Mouse (Mus musculus) CD8-positive naive resting alpha-beta T cell, adult 2 months (primary cell): ENCODE results near the gene Eps8.

Experiments
- DNase-seq, 2 experiments: peaks; one replicate each; pipeline ENCODE4 v3.0.0; 2022; ENCODE audit warnings: low read depth in 2 of 2, low spot score in 2 of 2

Gene Eps8

DNA sequence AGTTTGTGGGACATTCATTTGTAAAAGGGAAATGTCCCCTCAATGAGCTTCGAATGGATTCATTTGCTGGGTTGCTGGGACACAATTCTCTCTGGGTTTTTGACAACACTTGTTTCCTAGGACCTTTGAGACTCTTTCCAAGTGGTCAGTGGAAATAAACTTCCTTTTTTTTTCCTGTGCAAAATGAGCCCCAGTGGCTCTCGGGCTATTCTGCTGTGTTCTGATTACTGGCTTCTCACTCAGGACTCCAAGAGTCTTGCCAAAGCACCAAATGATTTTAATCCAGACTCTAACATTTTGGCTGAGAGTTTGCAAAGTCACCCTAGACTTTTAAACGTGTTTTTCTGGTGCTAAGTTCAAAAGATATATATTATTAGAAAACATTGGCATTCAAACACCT, 10.3 kb upstream of the Eps8 start:
- DNase-seq, result no peak

DNA sequence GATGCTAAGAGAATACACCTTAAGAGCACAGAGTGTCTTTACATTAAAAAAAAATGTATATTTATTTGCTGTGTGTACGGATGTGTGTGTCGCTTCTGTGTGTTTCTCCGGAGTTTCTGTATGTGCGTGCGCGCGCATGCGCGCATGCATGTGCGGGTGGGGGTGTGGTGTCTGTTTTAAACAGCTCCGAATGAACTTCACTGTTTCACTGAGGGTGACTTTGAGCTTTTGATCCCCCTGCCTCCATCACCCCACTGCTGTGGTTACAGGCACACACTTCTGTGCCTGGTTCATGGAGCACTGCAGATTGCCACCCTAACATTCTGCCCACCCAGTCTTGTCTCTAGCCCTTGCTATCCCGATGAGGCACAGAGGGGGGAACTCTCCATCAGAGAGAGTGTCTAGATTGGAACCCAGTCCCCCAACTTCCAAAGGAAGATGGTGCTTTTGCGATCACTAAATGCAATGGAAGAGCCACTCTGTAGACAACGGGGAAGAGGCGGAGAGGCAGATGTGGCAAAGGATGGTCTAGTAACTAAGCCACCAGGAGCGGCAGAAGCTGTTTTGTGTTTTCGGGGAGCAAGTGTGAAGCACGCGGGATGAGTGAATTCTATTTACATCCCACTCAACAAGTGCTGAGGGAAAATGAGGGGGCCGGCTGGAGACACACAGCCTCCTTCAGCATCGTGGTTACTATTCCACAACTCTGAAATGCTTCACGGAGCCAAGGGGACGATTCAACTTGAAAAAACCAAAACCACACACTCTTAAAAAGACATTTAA, 7.1 kb upstream of the Eps8 start:
- no peak for DNase-seq

DNA sequence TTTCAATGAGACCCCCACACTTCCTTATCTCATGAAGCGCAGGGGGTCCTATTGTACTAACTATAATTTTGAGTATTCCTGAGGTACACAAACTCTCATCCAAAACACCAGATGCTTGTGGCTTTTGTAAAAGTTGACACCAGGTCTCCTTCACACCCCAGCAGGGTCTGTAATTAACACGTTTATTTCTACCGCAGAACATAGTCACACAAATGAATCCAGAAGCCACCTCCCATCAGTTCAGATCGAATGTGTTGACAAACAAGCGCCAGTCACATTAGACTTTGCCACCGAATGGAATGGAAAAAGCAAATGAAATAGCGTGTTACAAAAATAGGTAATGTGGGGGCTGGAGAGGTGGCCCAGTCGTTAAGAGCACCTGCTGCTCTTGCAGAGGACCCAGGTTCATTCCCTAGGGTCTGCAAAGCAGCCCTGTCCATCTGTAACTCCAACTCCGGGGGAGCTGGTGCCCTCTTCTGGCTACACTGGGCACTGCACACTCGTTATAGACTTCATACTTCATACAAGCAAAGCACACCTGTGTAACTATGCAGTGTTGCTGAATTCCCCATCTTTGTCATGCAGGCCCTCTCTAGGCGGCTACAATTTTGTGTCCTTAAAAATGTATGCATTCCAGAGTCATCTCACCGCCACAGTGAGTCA, 3.9 kb upstream of the Eps8 start:
- DNase-seq, result no peak

DNA sequence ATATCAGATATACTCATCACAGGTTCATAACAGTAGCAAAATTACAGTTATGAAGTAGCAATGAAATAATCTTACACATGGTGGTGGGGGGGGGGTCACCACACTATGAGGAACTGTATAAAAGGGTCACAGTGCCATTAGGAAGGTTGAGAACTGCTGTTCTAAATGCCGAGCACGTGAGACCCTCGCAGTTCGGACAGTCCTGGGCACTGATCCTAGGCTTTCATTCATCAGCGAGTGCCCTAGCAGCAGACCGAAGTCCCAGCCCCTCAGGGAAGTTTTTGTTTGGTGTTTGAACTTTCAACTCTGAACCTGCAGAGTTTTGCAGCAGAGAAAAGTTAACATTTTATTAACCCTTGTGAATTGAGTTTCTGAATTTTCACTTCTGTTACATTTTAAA, 2.5 kb upstream of the Eps8 start:
- DNase-seq, result no peak

DNA sequence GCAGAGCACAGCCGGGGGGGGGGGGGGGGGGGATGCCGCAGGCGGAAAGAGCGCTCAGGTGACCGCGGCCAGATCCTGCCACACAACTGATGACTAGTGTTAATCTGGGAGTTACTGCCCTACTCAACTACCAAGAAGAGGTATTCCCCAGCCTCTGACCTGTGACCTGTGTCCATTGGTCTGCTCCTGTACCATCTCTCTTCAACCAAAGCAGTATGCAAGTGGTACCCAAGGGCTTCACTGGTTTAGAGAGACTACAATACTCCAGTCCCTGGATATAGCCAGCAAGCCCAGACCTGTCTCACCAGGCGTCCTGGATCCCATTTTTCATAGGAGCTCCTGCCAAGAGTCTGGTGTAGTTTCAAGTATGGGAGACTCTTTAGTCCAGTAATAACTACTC, 5.1 kb downstream of the Eps8 start:
- no peak for DNase-seq

DNA sequence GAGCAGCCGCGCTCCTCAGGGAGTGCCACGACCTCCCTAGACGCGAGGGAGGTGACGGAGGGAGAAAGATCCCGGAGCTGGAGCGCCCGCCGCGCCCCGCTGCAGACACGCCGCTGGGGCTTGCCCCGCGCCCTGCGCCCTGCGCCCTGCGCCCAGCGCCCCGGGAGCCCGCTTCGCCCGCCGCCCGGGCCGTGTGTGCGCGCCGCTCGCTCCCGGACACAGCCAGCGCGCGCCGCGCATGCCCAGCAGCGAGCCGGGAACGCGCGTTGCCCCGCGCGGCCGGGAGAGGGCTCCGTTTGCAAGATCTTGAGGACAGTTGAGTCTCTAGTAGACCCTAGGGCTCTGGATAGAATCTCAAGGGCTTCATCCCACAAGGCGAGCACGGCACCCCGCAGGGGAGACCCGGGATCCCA, 5.6 kb downstream of the Eps8 start:
- DNase-seq, result no peak

DNA sequence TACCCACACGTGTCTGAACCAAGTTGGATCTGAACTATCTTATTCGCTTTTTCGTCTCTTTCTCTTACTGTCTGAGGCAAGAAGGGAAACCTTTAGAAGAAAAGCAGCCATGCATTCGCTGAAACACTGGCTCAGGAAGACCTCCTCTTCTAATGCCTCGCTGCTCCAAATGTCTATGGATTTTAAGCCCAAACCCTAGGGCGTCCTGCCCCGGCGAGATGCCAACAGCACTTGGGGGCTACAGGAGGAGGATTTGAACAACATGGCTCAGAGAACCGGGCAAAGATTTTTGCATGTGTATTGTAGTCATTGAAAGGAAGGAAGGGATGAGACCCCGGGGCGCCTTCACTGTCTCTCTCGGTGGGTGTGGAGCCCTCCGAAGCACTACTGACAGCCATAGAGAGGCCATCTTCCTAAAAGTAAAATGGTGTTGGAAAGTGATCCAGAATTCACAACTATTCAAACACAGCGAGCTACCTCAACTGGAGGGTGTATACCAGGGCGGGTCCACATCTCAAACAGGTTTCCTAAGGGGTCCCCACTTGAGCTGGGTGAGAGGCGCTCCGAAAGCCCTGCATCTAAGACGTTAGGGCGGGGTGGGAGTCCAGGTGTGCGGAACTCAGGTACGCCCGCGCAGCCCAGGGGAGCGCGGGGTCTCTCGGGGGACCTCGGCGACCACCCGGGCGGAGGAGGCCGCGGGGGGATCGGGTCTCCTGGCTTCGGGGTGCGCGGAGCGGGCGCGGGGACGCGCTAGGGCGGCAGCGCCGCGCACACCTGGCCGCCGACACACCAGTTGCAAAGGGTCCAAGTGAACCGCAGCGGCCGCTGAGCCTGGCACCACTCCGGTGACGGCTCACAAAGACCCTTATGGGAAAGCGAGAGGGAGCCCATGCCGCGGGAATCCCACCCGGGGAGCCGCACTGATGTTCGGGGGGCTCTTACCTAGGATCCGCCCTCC, 6.3 kb downstream of the Eps8 start:
- no peak for DNase-seq

DNA sequence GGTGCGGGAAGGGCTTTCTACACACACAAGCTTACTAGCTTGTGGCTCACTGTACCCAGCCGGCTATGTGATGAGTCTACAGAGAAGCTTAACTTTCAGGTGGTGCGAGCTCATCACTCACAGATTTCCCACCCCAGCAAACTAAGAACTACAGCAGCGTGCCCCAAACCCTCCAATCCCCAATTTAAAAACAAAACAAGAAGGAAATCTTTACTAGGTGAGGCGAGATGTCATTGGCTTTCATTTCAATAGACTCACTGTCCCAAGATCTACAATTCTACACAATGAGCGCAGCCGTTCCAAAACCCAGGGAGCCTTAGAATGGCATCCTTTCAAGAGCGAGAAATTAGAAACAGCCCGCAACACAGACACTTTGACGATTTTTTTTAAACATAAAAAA, 7.0 kb downstream of the Eps8 start:
- no peak for DNase-seq

DNA sequence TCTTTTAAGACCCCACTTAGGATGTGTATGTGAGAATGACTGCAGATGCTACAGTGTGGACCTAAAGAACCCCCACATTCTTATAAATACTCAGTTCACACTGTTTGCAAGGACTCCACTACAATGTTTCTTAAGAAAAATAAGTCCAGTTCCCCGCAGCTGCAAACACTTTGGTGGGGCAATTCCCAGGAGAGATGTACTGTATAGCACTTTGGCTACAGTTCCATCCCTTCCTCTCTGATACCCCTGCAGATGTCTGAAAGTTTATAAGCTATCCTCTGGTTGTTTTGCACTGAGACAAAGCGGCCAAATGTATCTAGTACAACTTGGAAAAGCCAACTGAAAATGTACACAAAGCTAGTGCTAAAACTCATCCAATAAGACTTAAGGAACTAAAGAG, 8.0 kb downstream of the Eps8 start:
- DNase-seq, result no peak

DNA sequence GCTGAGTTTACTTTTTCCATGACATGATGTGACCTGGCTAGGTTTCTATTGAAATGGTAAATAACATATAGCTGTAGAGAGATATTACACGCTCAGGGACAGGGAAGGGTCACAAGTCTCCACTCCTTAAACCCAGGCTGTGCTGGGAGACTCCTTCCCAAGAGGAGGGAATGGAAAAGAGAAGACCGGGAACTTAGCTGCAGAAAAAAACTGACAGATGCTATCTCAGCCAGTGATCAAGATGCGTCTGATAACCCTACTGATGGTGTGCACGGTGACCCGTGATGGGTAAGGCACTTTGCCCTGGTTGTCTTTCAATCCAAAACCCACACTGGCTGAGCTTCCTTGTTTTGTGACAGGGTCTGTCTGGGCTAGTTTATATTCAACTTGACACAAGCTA, 9.8 kb downstream of the Eps8 start:
- DNase-seq, result no peak

DNA sequence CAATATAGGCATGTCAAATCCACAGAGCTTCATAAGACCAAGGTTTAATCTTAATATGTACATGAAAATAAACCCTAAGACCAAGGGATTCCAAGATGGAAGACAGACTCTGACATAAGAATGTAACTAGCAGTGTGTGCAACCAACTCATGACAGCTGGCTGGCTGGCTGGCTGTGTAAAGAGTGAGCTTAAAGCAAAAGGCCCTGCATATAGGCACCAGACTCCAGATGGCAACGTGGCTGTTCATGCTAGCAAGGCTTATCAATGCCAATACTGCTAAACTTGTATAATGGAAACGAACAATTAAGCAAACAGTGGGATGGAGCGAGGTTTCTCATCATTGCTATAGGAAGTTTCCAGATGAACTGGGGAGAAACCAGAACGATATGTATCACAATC, 10.9 kb downstream of the Eps8 start:
- no peak for DNase-seq

DNA sequence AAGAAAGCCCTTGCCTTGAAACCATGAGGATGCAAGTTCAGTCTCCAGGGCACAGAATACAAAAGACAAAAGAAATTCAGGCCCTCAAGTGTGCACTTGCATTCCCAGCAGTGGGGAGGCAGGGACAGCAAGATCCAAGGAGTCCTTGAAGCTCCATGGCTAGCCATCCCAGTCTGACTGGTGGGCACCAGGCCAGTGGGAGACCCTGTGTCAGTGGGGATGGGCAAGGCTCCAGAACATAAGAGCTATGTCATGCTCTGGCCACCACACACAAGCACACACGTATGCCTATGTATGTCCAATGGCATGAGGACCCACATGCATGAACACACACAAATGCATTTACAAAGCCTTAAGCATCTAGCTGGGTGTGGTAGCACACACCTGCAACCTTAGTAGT, 13.0 kb downstream of the Eps8 start:
- DNase-seq, result no peak

DNA sequence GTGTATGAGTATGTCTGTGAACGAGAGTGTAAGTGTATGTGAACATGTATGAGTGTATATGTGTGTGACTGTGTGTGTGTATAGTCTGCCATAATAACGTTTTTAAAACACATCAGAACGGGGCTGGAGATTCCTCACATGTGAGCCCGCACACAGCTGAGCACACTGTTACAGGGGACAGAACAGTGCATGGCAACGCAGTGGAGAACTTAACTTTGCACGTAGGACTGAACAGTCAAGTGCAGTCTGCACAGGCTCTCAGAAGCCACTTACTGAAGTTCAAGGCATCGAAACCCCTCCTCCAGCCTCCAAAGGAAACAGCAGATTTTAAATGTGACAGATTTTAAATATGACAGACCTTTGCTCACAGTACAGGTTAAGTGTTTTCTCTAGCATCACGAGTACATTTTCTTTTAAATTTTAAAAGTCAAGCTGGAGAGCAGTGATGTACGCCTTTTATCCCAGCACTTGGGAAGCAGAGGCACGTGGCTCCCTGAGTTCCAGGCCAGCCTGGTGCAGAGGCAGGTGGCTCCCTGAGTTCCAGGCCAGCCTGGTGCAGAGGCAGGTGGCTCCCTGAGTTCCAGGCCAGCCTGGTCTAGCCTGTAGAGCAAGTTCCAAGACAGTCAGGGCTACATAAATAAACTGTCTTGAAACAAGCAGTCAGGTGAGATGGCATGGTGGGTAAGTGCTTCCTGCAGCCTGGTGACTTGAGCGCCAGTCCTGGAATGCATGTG, 15.7 kb downstream of the Eps8 start:
- DNase-seq, result no peak

DNA sequence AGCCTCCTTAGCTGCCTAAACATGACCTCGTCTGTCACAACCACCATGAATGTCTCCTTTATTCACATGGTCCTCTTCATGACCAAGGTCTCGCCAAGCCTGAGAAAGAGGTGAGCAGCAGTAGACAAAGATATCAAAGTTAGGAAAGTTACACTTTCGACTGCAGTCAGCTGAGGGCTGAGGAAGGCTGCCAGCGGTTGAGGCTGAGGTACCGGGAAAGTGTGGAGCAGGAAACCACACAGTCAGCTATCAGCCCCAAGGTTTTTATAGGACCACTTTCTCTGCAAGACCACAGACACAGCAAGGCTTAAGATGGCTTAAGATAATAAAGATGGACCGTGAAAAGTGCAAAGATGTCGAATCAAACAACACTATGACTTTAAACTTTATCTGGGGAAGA, 17.2 kb downstream of the Eps8 start:
- DNase-seq, result no peak

DNA sequence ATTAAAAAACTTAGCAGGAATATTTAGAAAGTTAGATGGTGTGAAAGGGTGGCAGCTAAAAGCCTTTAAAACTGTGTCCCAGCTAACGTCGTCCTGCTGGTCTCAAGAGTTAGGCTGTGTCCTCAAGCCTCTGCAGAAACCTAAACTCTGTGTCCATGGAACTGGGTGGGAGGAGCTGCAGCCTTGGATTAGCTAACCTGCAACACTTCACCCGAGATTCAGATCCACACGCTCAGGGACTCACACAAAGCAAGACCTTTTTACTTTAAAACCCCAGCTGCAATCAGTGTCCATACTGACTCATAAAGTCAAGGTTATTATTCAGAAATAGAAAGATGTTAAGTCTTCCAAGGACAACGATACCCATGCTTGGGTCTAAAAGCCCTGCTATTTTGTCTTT, 18.5 kb downstream of the Eps8 start:
- no peak for DNase-seq

DNA sequence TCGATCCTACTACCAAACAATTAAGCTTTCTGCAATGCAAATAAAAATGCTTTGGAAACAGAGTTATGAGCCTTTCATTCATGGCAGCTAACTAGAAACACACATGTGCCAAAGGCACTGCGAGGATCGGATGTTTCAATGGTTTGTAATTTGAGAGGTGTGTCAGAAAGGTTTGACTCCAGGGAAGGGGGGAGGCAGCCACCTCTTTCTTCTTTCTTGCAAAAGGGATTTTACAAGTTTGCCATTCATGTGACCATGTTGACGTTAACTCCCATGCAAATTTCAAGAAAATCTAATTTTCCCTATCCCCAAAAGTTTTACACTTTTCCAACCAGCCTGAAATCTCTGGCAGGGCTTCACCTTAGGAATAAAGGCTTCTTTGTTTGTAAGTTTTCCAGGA, 21.1 kb downstream of the Eps8 start:
- DNase-seq, result no peak

DNA sequence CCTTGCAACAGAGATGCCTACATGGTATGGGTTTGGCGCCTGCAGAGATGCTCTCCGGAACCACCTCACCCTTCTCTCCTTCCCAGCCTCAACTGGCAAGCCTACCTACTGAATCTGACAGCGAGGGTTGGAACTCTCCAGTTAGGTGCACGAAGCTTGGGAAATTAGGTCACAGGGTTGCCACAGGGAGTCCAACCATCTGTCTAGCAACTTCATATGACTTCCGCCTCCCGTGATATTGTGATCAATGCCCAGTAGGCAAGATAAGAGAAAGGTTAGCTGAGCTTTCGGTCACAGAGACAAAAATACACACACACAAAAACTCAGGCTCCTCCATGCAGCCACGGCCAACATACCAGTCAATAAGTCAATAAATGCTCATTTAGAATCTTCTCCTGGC, 21.6 kb downstream of the Eps8 start:
- no peak for DNase-seq

DNA sequence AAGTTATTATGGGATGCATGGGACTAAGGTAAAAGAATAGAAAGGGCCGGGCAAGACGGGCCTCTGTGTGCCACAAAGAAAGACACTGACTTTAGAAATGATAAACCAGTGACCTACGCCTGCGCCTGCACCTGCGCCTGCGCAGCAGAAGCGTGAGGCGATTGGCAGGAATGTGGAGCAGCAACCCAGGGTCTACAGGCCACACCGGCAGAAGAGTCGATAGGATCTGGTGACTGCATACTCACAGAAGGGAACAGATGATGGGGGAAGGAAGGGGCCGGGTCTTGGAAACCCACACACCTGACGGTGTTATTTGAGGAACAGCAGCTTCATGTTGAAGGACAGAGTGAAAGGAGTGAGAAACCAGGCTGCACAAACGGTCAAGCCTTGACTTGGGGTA, 24.3 kb downstream of the Eps8 start:
- no peak for DNase-seq

DNA sequence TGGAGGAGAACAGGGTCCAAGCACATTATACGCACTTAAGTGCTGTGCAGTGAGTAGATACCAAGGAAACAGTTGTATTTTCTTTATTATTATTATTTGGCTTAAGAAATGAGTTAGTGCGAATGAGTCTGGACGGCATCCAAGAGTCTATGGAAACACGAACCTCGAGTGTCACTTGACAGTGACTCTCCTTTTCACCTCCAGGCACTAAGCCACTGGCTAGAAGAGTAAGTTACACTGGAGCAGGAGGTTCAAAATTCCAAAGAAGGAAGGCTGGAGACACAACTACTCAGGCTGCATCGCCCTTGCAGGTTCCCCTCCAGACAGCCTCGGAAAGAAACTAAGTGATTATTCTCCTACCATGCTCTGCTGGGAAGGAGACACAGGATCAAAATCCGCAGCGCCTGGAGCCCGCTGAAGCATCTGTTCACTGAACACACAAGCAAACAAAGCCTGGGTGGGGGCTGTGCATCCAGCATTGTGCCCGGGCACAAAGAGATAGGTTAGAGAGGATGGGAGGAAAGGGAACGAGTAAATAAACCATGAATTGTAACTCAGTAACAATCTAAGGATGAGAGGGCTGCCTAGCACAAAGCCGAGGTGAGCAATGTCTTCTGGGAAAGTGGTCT, 25.0 kb downstream of the Eps8 start:
- no peak for DNase-seq

DNA sequence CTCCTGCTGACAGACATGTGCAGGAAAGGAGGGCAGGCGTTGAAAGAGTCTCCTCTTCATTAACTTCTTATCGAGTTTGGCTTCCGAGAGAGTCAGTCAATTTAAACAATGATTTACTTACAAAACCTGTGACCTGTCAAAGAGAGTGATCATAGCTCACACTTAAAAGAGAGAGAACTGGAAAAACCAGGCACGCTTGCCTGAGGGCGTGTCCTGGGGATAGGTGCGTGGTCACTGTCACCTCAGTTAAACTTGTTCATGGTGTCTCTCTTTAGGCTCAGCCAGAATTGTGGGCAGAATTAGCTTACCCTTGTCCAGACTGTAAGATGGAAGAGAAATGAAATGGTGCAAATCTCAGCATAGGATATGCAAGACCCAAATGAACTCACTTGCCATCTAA, 26.0 kb downstream of the Eps8 start:
- no peak for DNase-seq

DNA sequence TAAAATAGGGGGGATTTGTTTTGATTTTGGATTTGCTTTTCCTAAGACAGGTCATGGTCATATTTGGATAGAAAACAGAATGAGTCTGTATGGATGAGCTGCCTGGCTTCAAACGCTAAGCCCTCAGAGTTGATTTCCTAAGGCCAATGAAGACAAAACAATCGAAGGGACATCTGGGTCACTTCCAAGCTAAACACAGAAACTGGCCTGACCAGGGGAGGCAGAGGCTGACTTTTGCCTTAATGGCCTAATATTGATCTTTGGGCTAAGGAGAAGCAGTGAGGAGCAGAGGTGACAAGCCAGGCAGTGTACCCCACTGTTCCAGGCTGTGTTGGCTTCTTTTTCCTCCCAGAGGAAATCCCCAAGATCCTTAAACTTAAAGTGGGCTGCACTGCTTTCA, 33.7 kb downstream of the Eps8 start:
- no peak for DNase-seq
